Mouse (Mus musculus): ENCODE data around the gene Inka2. TPM values are rescaled to one million over a fixed set of nuclear protein-coding genes. Genes with fewer than 3 reads are reported as not detected.

Inka2 gene
- total RNA-seq, 2 experiments from 2014 or later = not detected

GRCm38 (mm10) chr3:105760063-105760462 lies 55.7 kb downstream of the Inka2 start:
- no peak for ATAC-seq (replicated peaks; ENCODE audit: low FRiP score, poor library complexity, severe bottlenecking)

- no peak for ATAC-seq (replicated peaks; ENCODE audit: low FRiP score, poor library complexity, severe bottlenecking)
Measured at GRCm38 (mm10) chr3:105763132-105763851, 58.9 kb downstream of the Inka2 start.

- ATAC-seq (replicated peaks; ENCODE audit: low FRiP score, poor library complexity, severe bottlenecking) = peak; percentile 68
Measured at GRCm38 (mm10) chr3:105768529-105768928, 64.1 kb downstream of the Inka2 start.

GRCm38 (mm10) chr3:105769380-105769779 lies 65.0 kb downstream of the Inka2 start:
- no peak for ATAC-seq (replicated peaks; ENCODE audit: low FRiP score, poor library complexity, severe bottlenecking)

Other genes with a start within 250 kb of the Inka2 start
- gene Ddx20, start 17.0 kb upstream of the Inka2 start, total RNA-seq (2015; ENCODE audit: low replicate concordance) = 21.3 and 28.1 TPM in 2 replicates
- gene Ddx20, start 17.0 kb upstream of the Inka2 start, total RNA-seq (2017; ENCODE audit: low replicate concordance) = 25.4 and 33.1 TPM in 2 replicates
- 157 and 193 TPM in 2 replicates for gene Rap1a, start 96.7 kb downstream of the Inka2 start, total RNA-seq (2015; ENCODE audit: low replicate concordance)
- 182 and 220 TPM in 2 replicates for gene Rap1a, start 96.7 kb downstream of the Inka2 start, total RNA-seq (2017; ENCODE audit: low replicate concordance)
- gene Adora3, start 166.3 kb downstream of the Inka2 start, total RNA-seq (2015; ENCODE audit: low replicate concordance) = 1.1 TPM in 1 of 2 replicates, not detected in the other
- gene Adora3, start 166.3 kb downstream of the Inka2 start, total RNA-seq (2017; ENCODE audit: low replicate concordance) = not detected in 2 replicates
- not detected in 2 replicates for gene Tmigd3, start 166.3 kb downstream of the Inka2 start, total RNA-seq (2015; ENCODE audit: low replicate concordance)
- gene Tmigd3, start 166.3 kb downstream of the Inka2 start, total RNA-seq (2017; ENCODE audit: low replicate concordance) = not detected in 2 replicates
- 9.4 and 12.2 TPM in 2 replicates for gene I830077J02Rik, start 228.1 kb downstream of the Inka2 start, total RNA-seq (2015; ENCODE audit: low replicate concordance)
- gene I830077J02Rik, start 228.1 kb downstream of the Inka2 start, total RNA-seq (2017; ENCODE audit: low replicate concordance) = 1.4 and 3.4 TPM in 2 replicates

All from erythroid progenitor cell, adult 5-6 weeks (primary cell).